Mouse (Mus musculus): ENCODE data around the gene Parp11.

- no peak for TF ChIP-seq CTCF (IDR thresholded peaks at IDR 0.05; ENCODE audit: low read depth, low read length)
- TF ChIP-seq POLR2A (IDR thresholded peaks at IDR 0.05; ENCODE audit: insufficient read depth, low read length) = no peak
- no peak for TF ChIP-seq EP300 (IDR thresholded peaks at IDR 0.05; ENCODE audit: insufficient read depth, low read depth, low read length)
These were observed 17.9 kb downstream of the Parp11 start for GRCm38 (mm10) chr6:127464523-127464922.

All from ES-Bruce4 (cell line).